Mouse (Mus musculus): ENCODE measurements around the gene Gga2.

DNA sequence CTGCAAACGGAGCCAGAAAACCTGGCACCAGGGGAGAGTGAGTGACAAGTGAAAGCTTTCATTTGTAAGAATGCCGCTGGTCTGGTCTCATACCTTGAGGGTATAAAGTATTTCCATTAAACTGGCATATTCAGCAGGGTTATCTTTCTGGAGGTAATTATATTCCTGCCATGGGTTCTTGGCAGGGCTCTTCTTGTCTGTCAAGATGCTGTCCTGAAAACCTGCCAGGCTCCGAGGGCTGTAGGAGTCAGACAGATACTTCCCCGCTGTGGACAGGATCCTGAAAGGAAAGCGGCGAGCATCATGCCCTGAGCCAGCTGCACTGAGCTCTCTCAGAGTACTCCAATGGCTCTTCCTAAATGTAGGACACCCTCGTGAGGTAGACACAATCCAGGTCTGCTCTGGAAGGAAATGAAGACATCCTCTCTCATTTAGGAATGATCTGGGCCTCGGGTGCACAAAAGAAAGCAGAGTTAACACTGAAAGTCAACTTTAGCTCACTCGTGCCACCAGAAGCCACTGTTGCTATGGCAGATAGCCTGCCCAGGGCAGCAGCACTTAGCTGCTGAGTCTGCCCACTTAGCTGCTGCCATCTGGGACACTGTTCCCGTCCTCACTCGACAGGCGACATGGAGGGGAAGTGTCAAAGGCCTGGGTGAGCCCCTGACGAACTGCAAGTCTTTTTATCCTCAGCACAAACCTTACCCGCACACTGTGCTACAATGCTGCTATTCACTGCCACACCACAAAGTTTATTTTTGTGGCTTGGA lies 84.0 kb downstream of the Gga2 start:
- TF ChIP-seq POLR2A (IDR thresholded peaks at IDR 0.05; ENCODE audit: borderline replicate concordance, low read depth, low read length) (no peak), CTCF (IDR thresholded peaks at IDR 0.05; ENCODE audit: low read depth, low read length) (no peak)

Measured in bone marrow macrophage, adult 2 months (primary cell).